Mouse (Mus musculus) cerebellum, adult 2 months (tissue): ENCODE measurements around the gene A930018P22Rik.

Experiments
- CTCF ChIP-seq: fragments of 200-500 bp; IDR thresholded peaks from 2 replicates; pipeline ENCODE4 v1.5.1; 2011; ENCODE audit warnings: low read depth, mild to moderate bottlenecking, control low read depth, low read length, moderate library complexity, borderline replicate concordance; ENCODE audit not compliant: insufficient read depth
- POLR2A ChIP-seq: fragments of 200-500 bp; IDR thresholded peaks from 2 replicates; pipeline ENCODE4 v1.6.1; 2011; ENCODE audit warnings: low read length, control low read depth, borderline replicate concordance; ENCODE audit not compliant: insufficient read depth

DNA sequence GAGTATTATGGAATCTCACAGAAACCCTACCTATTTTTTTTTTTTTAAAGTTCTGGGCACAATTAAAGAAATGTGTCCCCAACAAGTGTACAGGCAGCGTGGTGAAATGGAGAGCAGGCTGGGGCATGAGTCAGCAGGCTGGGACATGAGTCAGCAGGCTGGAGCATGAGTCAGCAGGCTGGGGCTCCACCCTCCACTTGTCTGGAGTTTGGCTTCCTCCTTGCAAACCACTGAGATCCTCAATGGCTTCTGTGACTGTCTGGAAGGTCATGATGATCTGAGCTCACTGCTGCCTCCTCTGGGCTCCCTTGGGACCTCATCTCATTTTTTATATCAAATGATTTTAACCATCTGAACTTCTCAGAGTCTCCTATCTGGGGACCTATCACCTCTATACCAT, 23.4 kb downstream of the A930018P22Rik start:
- TF ChIP-seq CTCF (no peak), POLR2A (no peak)
